Mouse (Mus musculus) midbrain, embryonic 11.5 days (tissue): ENCODE measurements around the gene Flii. TPM values are rescaled to one million over a fixed set of nuclear protein-coding genes. Genes with fewer than 3 reads are reported as not detected.

Source experiments
- ATAC-seq: fragments of 200-750 bp; cut with Nextera tagmentation; 2 replicates; pipeline ENCODE4 v1.8.0; 2017; ENCODE audit warnings: moderate TSS enrichment, moderate library complexity; ENCODE audit not compliant: low FRiP score
- DNase-seq: peaks from one replicate; pipeline ENCODE4 v3.0.0; 2015; ENCODE audit warnings: low spot score; ENCODE audit errors: missing footprints
- H3K27ac ChIP-seq: fragments of 300-500 bp; sonication (generic); 2 replicates; pipeline ENCODE4 v1.5.1; 2014; ENCODE audit warnings: low read depth, low read length
- H3K27me3 ChIP-seq: fragments of 300-500 bp; sonication (generic); 2 replicates; pipeline ENCODE4 v1.6.1; 2014; ENCODE audit warnings: mild to moderate bottlenecking, low read length, moderate library complexity, mixed read lengths; ENCODE audit not compliant: control insufficient read depth, insufficient read depth
- H3K36me3 ChIP-seq: fragments of 300-500 bp; sonication (generic); 2 replicates; pipeline ENCODE4 v1.6.1; 2014; ENCODE audit warnings: mild to moderate bottlenecking, low read length, moderate library complexity, mixed read lengths; ENCODE audit not compliant: control insufficient read depth, insufficient read depth
- H3K4me1 ChIP-seq: fragments of 300-500 bp; sonication (generic); 2 replicates; pipeline ENCODE4 v1.6.1; 2014; ENCODE audit warnings: low read length; ENCODE audit not compliant: control insufficient read depth, insufficient read depth
- H3K4me2 ChIP-seq: fragments of 300-500 bp; sonication (generic); 2 replicates; pipeline ENCODE4 v1.6.1; 2014; ENCODE audit warnings: mild to moderate bottlenecking, moderate library complexity
- H3K4me3 ChIP-seq: fragments of 300-500 bp; sonication (generic); 2 replicates; pipeline ENCODE4 v1.5.1; 2014; ENCODE audit warnings: low read depth, low read length
- H3K9ac ChIP-seq: fragments of 300-500 bp; sonication (generic); 2 replicates; pipeline ENCODE4 v1.6.1; 2014; ENCODE audit warnings: low read length
- H3K9me3 ChIP-seq: fragments of 300-500 bp; sonication (generic); 2 replicates; pipeline ENCODE4 v1.6.1; 2016; ENCODE audit warnings: low read length; ENCODE audit not compliant: control insufficient read depth
- WGBS: fragments of 180-500 bp; shearing (Covaris S2); extraction: QIAGEN DNeasy Blood & Tissue Kit; methylation state at CpG from one replicate; pipeline ENCODE4 v1.1.7; 2014; 5-methylcytosine and 5-hydroxymethylcytosine counted together
- polyA plus RNA-seq: library from polyadenylated mRNA; unstranded; fragments of >200 nt; fragmentation: Nextera tagmentation; extraction: Ambion mirVana; gene quantifications from 2 replicates; pipeline ENCODE4 v1.2.1, GENCODE M21; 2014

Flii gene
- polyA plus RNA-seq, 1 experiment from 2014 or later: 59.3 TPM

- H3K9me3 ChIP-seq: no peaks in the 10 kb centered on the region
- ATAC-seq: no peak
- no peak overlapping the region for H3K27ac ChIP-seq
- no peak overlapping the region for H3K4me3 ChIP-seq
- 90% methylated on average over 9 of the region's 9 CpGs for WGBS
- DNase-seq: no peak
- H3K36me3 ChIP-seq: no peaks in the 10 kb centered on the region
- H3K4me1 ChIP-seq: peaks cover 16% of the 10 kb centered on the region
- no peak overlapping the region for H3K9ac ChIP-seq
- H3K27me3 ChIP-seq: no peaks in the 10 kb centered on the region
- no peak overlapping the region for H3K4me2 ChIP-seq
These were observed 3.1 kb upstream of the Flii start for GRCm38 (mm10) chr11:60730169-60730568.

- DNase-seq (no peak), ATAC-seq (no peak)
- Histone ChIP-seq H3K27me3 (no peaks in the 10 kb centered on the region), H3K9me3 (no peaks in the 10 kb centered on the region), H3K4me3 (no peak overlapping the region), H3K36me3 (peaks cover 2% of the 10 kb centered on the region; the same call in 1 of the 2 replicates), H3K4me2 (no peak overlapping the region; the same call in 1 of the 2 replicates), H3K9ac (no peak overlapping the region), H3K27ac (no peak overlapping the region), H3K4me1 (peaks cover 16% of the 10 kb centered on the region)
- 68% methylated on average over 6 of the region's 6 CpGs for WGBS
These were observed 2.2 kb upstream of the Flii start for GRCm38 (mm10) chr11:60729217-60729641.

GRCm38 (mm10) chr11:60728260-60728761 is 1.2 kb upstream of the Flii start, which contains the start of gene Mief2:
TSS of gene Mief2 (plus strand) at chr11:60728398.
- peak; percentile 89 for ATAC-seq
- H3K27me3 ChIP-seq: no peaks in the 10 kb centered on the region
- H3K36me3 ChIP-seq: peaks cover 3% of the 10 kb centered on the region; the same call in 1 of the 2 replicates
- peak; percentile 97 for DNase-seq
- peak within 1 kb of the TSS; percentile 79 for H3K4me2 ChIP-seq
- WGBS: 1% methylated on average over 44 of the region's 44 CpGs
- peak within 1 kb of the TSS; percentile 57 for H3K27ac ChIP-seq
- peaks cover 16% of the 10 kb centered on the region for H3K4me1 ChIP-seq
- H3K4me3 ChIP-seq: peak within 1 kb of the TSS; percentile 91
- peak within 1 kb of the TSS; percentile 85 for H3K9ac ChIP-seq
- no peaks in the 10 kb centered on the region for H3K9me3 ChIP-seq

GRCm38 (mm10) chr11:60727392-60728140 is 503 bp upstream of the Flii start:
- peak overlapping the region; percentile 79 for H3K4me2 ChIP-seq
- WGBS: 8% methylated on average over 12 of the region's 12 CpGs
- H3K27me3 ChIP-seq: no peaks in the 10 kb centered on the region
- H3K4me1 ChIP-seq: peaks cover 16% of the 10 kb centered on the region
- H3K9ac ChIP-seq: peak overlapping the region; percentile 85; the same call in 1 of the 2 replicates
- peak; percentile 95 for DNase-seq
- peaks cover 7% of the 10 kb centered on the region for H3K36me3 ChIP-seq
- peak overlapping the region; percentile 55 for H3K27ac ChIP-seq
- H3K4me3 ChIP-seq: peak overlapping the region; percentile 91
- H3K9me3 ChIP-seq: no peaks in the 10 kb centered on the region
- ATAC-seq: peak; percentile 10

GRCm38 (mm10) chr11:60719263-60719662 is 7.8 kb downstream of the Flii start:
- 90% methylated on average over 5 of the region's 5 CpGs for WGBS
- no peak overlapping the region for H3K9ac ChIP-seq
- H3K4me2 ChIP-seq: no peak overlapping the region
- no peaks in the 10 kb centered on the region for H3K4me1 ChIP-seq
- H3K27ac ChIP-seq: no peak overlapping the region
- H3K36me3 ChIP-seq: peaks cover 45% of the 10 kb centered on the region
- no peak overlapping the region for H3K4me3 ChIP-seq
- ATAC-seq (no peak), DNase-seq (no peak)
- H3K9me3 ChIP-seq: no peaks in the 10 kb centered on the region
- no peaks in the 10 kb centered on the region for H3K27me3 ChIP-seq

- Histone ChIP-seq H3K4me1 (no peaks in the 10 kb centered on the region), H3K27me3 (no peaks in the 10 kb centered on the region), H3K4me2 (no peak overlapping the region), H3K4me3 (no peak overlapping the region), H3K36me3 (peaks cover 61% of the 10 kb centered on the region), H3K9ac (no peak overlapping the region), H3K27ac (no peak overlapping the region), H3K9me3 (no peaks in the 10 kb centered on the region)
- ATAC-seq: no peak
- WGBS: 94% methylated on average over 5 of the region's 5 CpGs
- peak; percentile 61 for DNase-seq
These were observed 11.2 kb downstream of the Flii start for GRCm38 (mm10) chr11:60715833-60716232.

GRCm38 (mm10) chr11:60712639-60713255 is 14.3 kb downstream of the Flii start:
- ATAC-seq (no peak), DNase-seq (peak; percentile 68)
- Histone ChIP-seq H3K4me1 (no peaks in the 10 kb centered on the region), H3K4me2 (no peak overlapping the region), H3K36me3 (peaks cover 66% of the 10 kb centered on the region), H3K27me3 (no peaks in the 10 kb centered on the region), H3K4me3 (no peak overlapping the region), H3K9me3 (no peaks in the 10 kb centered on the region), H3K27ac (no peak overlapping the region), H3K9ac (no peak overlapping the region)
- WGBS: 95% methylated on average over 13 of the region's 13 CpGs

GRCm38 (mm10) chr11:60712040-60712439 is 15.0 kb downstream of the Flii start:
- Histone ChIP-seq H3K4me3 (no peak overlapping the region), H3K27ac (no peak overlapping the region), H3K9ac (no peak overlapping the region), H3K9me3 (no peaks in the 10 kb centered on the region), H3K4me1 (no peaks in the 10 kb centered on the region), H3K4me2 (no peak overlapping the region), H3K36me3 (peaks cover 71% of the 10 kb centered on the region), H3K27me3 (no peaks in the 10 kb centered on the region)
- DNase-seq (no peak), ATAC-seq (no peak)
- WGBS: 94% methylated on average over 18 of the region's 18 CpGs

GRCm38 (mm10) chr11:60711218-60711617 is 15.8 kb downstream of the Flii start:
- DNase-seq (no peak), ATAC-seq (no peak)
- Histone ChIP-seq H3K36me3 (peaks cover 70% of the 10 kb centered on the region), H3K27ac (no peak overlapping the region), H3K9ac (no peak overlapping the region), H3K9me3 (no peaks in the 10 kb centered on the region), H3K27me3 (no peaks in the 10 kb centered on the region), H3K4me3 (no peak overlapping the region), H3K4me2 (no peak overlapping the region), H3K4me1 (no peaks in the 10 kb centered on the region)
- 93% methylated on average over 16 of the region's 17 CpGs for WGBS
